Mouse (Mus musculus): ENCODE results near the gene Sh3bgrl3.

GRCm38 (mm10) chr4:134106105-134106504, 22.5 kb downstream of the Sh3bgrl3 start:
- TF ChIP-seq CTCF (IDR thresholded peaks at IDR 0.05; ENCODE audit: low read depth, low read length) (no peak), POLR2A (IDR thresholded peaks at IDR 0.05; ENCODE audit: extremely low read depth, insufficient read depth, low read length) (no peak)
